In the genomic region with DNA sequence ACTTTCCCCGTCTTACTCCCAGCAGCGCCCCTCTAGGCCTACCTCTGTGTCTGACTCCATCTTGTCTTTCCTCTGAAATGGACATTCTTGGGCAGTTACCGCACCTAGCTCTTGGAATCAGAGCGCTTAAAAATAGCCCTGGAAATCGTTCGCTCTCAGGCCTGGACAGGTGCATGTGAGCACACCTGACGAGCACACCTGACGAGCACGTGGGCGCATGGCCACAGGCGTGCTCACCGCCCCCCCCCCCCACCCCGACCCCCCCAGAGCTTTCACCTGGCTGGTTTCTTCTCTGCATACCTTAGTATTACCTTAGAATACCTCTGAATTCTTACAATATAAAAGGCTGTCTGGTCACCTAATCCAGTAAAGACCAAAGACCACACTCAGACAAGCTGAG, we compare ENCODE assay signal across 21 mouse cellular contexts. TPM values are rescaled to one million over a fixed set of nuclear protein-coding genes. Genes with fewer than 3 reads are reported as not detected.
"Had no signal": no experiment of that assay in that cellular context is flagged by ENCODE, and none has a peak within 500 bp of the region (broad histone marks: within the 10 kb centered on the region; RNA-seq: fewer than 3 reads in every experiment).

Gm11985 (minus strand) TSS at position 101 of the 400 bp plus-strand sequence.

- H3K36me3 ChIP-seq: neural tube, embryonic 13.5 days; neural tube, embryonic 15.5 days; stomach, embryonic 15.5 days had no signal

- H3K9ac ChIP-seq: neural tube, embryonic 13.5 days; neural tube, embryonic 15.5 days; stomach, embryonic 15.5 days had no signal

- H3K4me2 ChIP-seq: neural tube, embryonic 13.5 days; neural tube, embryonic 15.5 days; stomach, embryonic 15.5 days had no signal

- H3K27me3 ChIP-seq: neural tube, embryonic 13.5 days; neural tube, embryonic 15.5 days; stomach, embryonic 15.5 days had no signal

- H3K4me1 ChIP-seq: neural tube, embryonic 15.5 days; stomach, embryonic 15.5 days had no signal

- H3K4me3 ChIP-seq: neural tube, embryonic 13.5 days; neural tube, embryonic 15.5 days; stomach, embryonic 15.5 days had no signal

- H3K27ac ChIP-seq: neural tube, embryonic 13.5 days; neural tube, embryonic 15.5 days; stomach, embryonic 15.5 days; stomach, postnatal 0 days had no signal

- H3K9me3 ChIP-seq: neural tube, embryonic 13.5 days; neural tube, embryonic 15.5 days; stomach, embryonic 15.5 days had no signal

- DNase-seq: retina, postnatal 1 day; right cerebral cortex, adult 18-20 months; right cerebral cortex, postnatal 14 days; right cerebral cortex, postnatal 25 days; right cerebral cortex, postnatal 4 days; spleen, adult 18-20 months; thymus, adult 18-20 months; thymus, adult 2 months; thymus, postnatal 14 days; thymus, postnatal 25 days; thymus, postnatal 36 days; thymus, postnatal 4 days had no signal

RNA-seq across cellular contexts. Expression of gene Gm11985, which starts in this region (rescaled TPM):
- polyA plus RNA-seq: neural tube, embryonic 13.5 days; neural tube, embryonic 15.5 days; small intestine, adult 2 months; spleen, adult 2 months; stomach, embryonic 15.5 days; stomach, embryonic 16.5 days; stomach, postnatal 0 days; thymus, adult 2 months; thymus, postnatal 0 days; urinary bladder, adult 2 months had no signal
